Mouse (Mus musculus) CH12.LX (cell line): ENCODE measurements around the gene Ephb4. TPM values are rescaled to one million over a fixed set of nuclear protein-coding genes. Genes with fewer than 3 reads are reported as not detected.

Experiments used
- DNase-seq: peaks from one replicate; pipeline ENCODE4 v3.0.0-alpha.2; 2013; ENCODE audit errors: extremely low read depth
- H3K27ac ChIP-seq: 2 replicates; pipeline ENCODE4 v1.5.1; 2012; ENCODE audit warnings: low read depth, mild to moderate bottlenecking, control low read depth, moderate library complexity; ENCODE audit not compliant: insufficient read depth
- H3K27me3 ChIP-seq: replicated peaks from 2 replicates; pipeline ENCODE3; 2012; ENCODE audit warnings: inconsistent platforms
- H3K36me3 ChIP-seq, 2 experiments: replicated peaks in 1 of 2; 2 replicates each; pipeline versions ENCODE3 to v1.6.1; 2012; ENCODE audit warnings: inconsistent platforms in 1 of 2, low read length in 1 of 2, mild to moderate bottlenecking in 1 of 2, mixed read lengths in 1 of 2, moderate library complexity in 1 of 2; ENCODE audit not compliant: control insufficient read depth in 1 of 2, insufficient read depth in 1 of 2
- H3K4me1 ChIP-seq, 2 experiments: 2 replicates each; pipeline ENCODE4 v1.6.1; 2012; ENCODE audit warnings: inconsistent platforms in 1 of 2, moderate library complexity in 1 of 2; ENCODE audit not compliant: insufficient read depth in 2 of 2, control insufficient read depth in 1 of 2
- H3K4me2 ChIP-seq: 2 replicates; pipeline ENCODE4 v1.6.1; 2012; ENCODE audit warnings: low read depth, mild to moderate bottlenecking, control low read depth; ENCODE audit not compliant: poor library complexity, insufficient read depth, severe bottlenecking
- H3K4me3 ChIP-seq, 3 experiments: fragments of 150-350 bp in 1 of 3; sonication (generic) in 1 of 3; replicated peaks in 1 of 3; 2 replicates each; pipeline versions ENCODE3 to v1.5.1; 2011 to 2012; ENCODE audit warnings: low read depth in 2 of 3, low read length in 2 of 3, mild to moderate bottlenecking in 2 of 3, moderate library complexity in 2 of 3, control low read depth in 1 of 3, improper control_type of control experiment in 1 of 3, inconsistent platforms in 1 of 3, mixed read lengths in 1 of 3; ENCODE audit not compliant: poor library complexity in 1 of 3
- H3K79me2 ChIP-seq: replicated peaks from 2 replicates; pipeline ENCODE4 v1.6.1; 2012; ENCODE audit warnings: mild to moderate bottlenecking, moderate library complexity; ENCODE audit not compliant: control insufficient read depth, poor library complexity, insufficient read depth, severe bottlenecking; ENCODE audit errors: extremely low read depth
- H3K9ac ChIP-seq: 2 replicates; pipeline ENCODE4 v1.6.1; 2012; ENCODE audit warnings: low read depth, mild to moderate bottlenecking, control low read depth, moderate library complexity; ENCODE audit not compliant: insufficient read depth
- H3K9me3 ChIP-seq: replicated peaks from 2 replicates; pipeline ENCODE3; 2012; ENCODE audit warnings: low read length, inconsistent platforms, mixed read lengths
- BHLHE40 ChIP-seq: IDR thresholded peaks from 2 replicates; pipeline ENCODE4 v1.6.1; 2011; ENCODE audit warnings: mild to moderate bottlenecking, low read depth, low read length, improper control_type of control experiment
- CHD1 ChIP-seq: IDR thresholded peaks from 2 replicates; pipeline ENCODE4 v1.6.1; 2012; ENCODE audit warnings: low read depth, low read length, improper control_type of control experiment, inconsistent platforms
- CHD2 ChIP-seq: IDR thresholded peaks from 2 replicates; pipeline ENCODE4 v1.6.1; 2011; ENCODE audit warnings: low read length, improper control_type of control experiment
- ELF1 ChIP-seq: IDR thresholded peaks from 2 replicates; pipeline ENCODE4 v1.6.1; 2014; ENCODE audit warnings: low read depth, mild to moderate bottlenecking, inconsistent platforms, low read length, improper control_type of control experiment
- ETS1 ChIP-seq: conservative IDR thresholded peaks from 2 replicates; pipeline ENCODE4 v1.6.1; 2012; ENCODE audit warnings: low read depth, mild to moderate bottlenecking, inconsistent platforms, low read length, improper control_type of control experiment, moderate library complexity
- GABPA ChIP-seq: IDR thresholded peaks from 2 replicates; pipeline ENCODE4 v1.6.1; 2012; ENCODE audit warnings: low read depth, low read length, improper control_type of control experiment, inconsistent platforms; ENCODE audit not compliant: insufficient replicate concordance
- HCFC1 ChIP-seq: IDR thresholded peaks from 2 replicates; pipeline ENCODE4 v1.6.1; 2012; ENCODE audit warnings: low read depth, mild to moderate bottlenecking, inconsistent platforms, low read length, improper control_type of control experiment
- IRF4 ChIP-seq: IDR thresholded peaks from 2 replicates; pipeline ENCODE4 v1.6.1; 2014; ENCODE audit warnings: low read depth, mild to moderate bottlenecking, inconsistent platforms, low read length, improper control_type of control experiment
- JUND ChIP-seq: conservative IDR thresholded peaks from 2 replicates; pipeline ENCODE4 v1.6.1; 2011; ENCODE audit warnings: low read depth, low read length, improper control_type of control experiment
- KAT2A ChIP-seq: IDR thresholded peaks from 2 replicates; pipeline ENCODE4 v1.6.1; 2012; ENCODE audit warnings: low read length, improper control_type of control experiment, inconsistent platforms; ENCODE audit not compliant: insufficient replicate concordance
- MAFK ChIP-seq: IDR thresholded peaks from 2 replicates; pipeline ENCODE4 v1.6.1; 2011; ENCODE audit warnings: low read length, improper control_type of control experiment; ENCODE audit not compliant: insufficient replicate concordance
- MEF2A ChIP-seq: IDR thresholded peaks from 2 replicates; pipeline ENCODE4 v1.6.1; 2014; ENCODE audit warnings: low read depth, mild to moderate bottlenecking, inconsistent platforms, low read length, improper control_type of control experiment, borderline replicate concordance
- MXI1 ChIP-seq: IDR thresholded peaks from 2 replicates; pipeline ENCODE4 v1.6.1; 2011; ENCODE audit warnings: mild to moderate bottlenecking, low read depth, low read length, improper control_type of control experiment
- MYC ChIP-seq: IDR thresholded peaks from 2 replicates; pipeline ENCODE4 v1.6.1; 2011; ENCODE audit warnings: low read depth, mild to moderate bottlenecking, improper control_type of control experiment, low read length
- NELFE ChIP-seq: IDR thresholded peaks from 2 replicates; pipeline ENCODE4 v1.6.1; 2011; ENCODE audit warnings: low read depth, low read length, improper control_type of control experiment
- NRF1 ChIP-seq: IDR thresholded peaks from 2 replicates; pipeline ENCODE4 v1.6.1; 2014; ENCODE audit warnings: low read depth, mild to moderate bottlenecking, inconsistent platforms, low read length, improper control_type of control experiment, moderate library complexity
- PAX5 ChIP-seq: IDR thresholded peaks from 2 replicates; pipeline ENCODE4 v1.6.1; 2012; ENCODE audit warnings: low read length, inconsistent platforms, mixed read lengths
- POLR2A ChIP-seq: IDR thresholded peaks from 2 replicates; pipeline ENCODE4 v1.6.1; 2011; ENCODE audit warnings: low read depth, mild to moderate bottlenecking, improper control_type of control experiment, low read length
- RAD21 ChIP-seq: IDR thresholded peaks from 2 replicates; pipeline ENCODE4 v1.6.1; 2011; ENCODE audit warnings: low read depth, mild to moderate bottlenecking, low read length, improper control_type of control experiment, moderate library complexity
- RCOR1 ChIP-seq: conservative IDR thresholded peaks from 2 replicates; pipeline ENCODE4 v1.6.1; 2012; ENCODE audit warnings: low read depth, mild to moderate bottlenecking, inconsistent platforms, low read length, improper control_type of control experiment
- SIN3A ChIP-seq: IDR thresholded peaks from 2 replicates; pipeline ENCODE4 v1.6.1; 2012; ENCODE audit warnings: low read length, improper control_type of control experiment, inconsistent platforms
- TBP ChIP-seq: conservative IDR thresholded peaks from 2 replicates; pipeline ENCODE4 v1.6.1; 2011; ENCODE audit warnings: low read depth, low read length, improper control_type of control experiment
- TCF12 ChIP-seq: IDR thresholded peaks from 2 replicates; pipeline ENCODE4 v1.6.1; 2014; ENCODE audit warnings: low read depth, mild to moderate bottlenecking, inconsistent platforms, low read length, improper control_type of control experiment
- UBTF ChIP-seq: IDR thresholded peaks from 2 replicates; pipeline ENCODE4 v1.6.1; 2012; ENCODE audit warnings: low read depth, mild to moderate bottlenecking, inconsistent platforms, low read length, improper control_type of control experiment, moderate library complexity
- USF1 ChIP-seq: IDR thresholded peaks from 2 replicates; pipeline ENCODE4 v1.6.1; 2014; ENCODE audit warnings: low read depth, mild to moderate bottlenecking, inconsistent platforms, low read length, improper control_type of control experiment
- USF2 ChIP-seq: conservative IDR thresholded peaks from 2 replicates; pipeline ENCODE4 v1.6.1; 2011; ENCODE audit warnings: low read depth, low read length, improper control_type of control experiment
- ZC3H11A ChIP-seq: IDR thresholded peaks from 2 replicates; pipeline ENCODE4 v1.6.1; 2012; ENCODE audit warnings: low read depth, mild to moderate bottlenecking, inconsistent platforms, low read length, improper control_type of control experiment
- ZKSCAN1 ChIP-seq: IDR thresholded peaks from 2 replicates; pipeline ENCODE4 v1.6.1; 2012; ENCODE audit warnings: low read depth, inconsistent platforms, low read length, improper control_type of control experiment, borderline replicate concordance
- ZMIZ1 ChIP-seq: IDR thresholded peaks from 2 replicates; pipeline ENCODE4 v1.6.1; 2012; ENCODE audit warnings: low read depth, mild to moderate bottlenecking, inconsistent platforms, low read length, improper control_type of control experiment
- dilution Hi-C: fragments of 300-500 bp; cut with MboI; formaldehyde crosslinking; loops from 2 replicates; pipeline ENCODE4 v1.14.3; 2020; ENCODE audit warnings: low sequenced_read_pairs; ENCODE audit not compliant: extremely low pct_unique_long_range_greater_than_20kb, extremely low pct_ligation_motif_present
- in situ Hi-C: fragments of 300-500 bp; cut with MboI; formaldehyde crosslinking; loops from 3 replicates; pipeline ENCODE4 v1.14.3; 2019; ENCODE audit warnings: low sequenced_read_pairs, low pct_ligation_motif_present, low pct_unique_long_range_greater_than_20kb, mixed read lengths
- polyA plus RNA-seq: library from polyadenylated mRNA; unstranded; fragments of >175 nt; gene quantifications from 2 replicates; pipeline ENCODE4 v1.2.1, GENCODE M21; 2012; ENCODE audit warnings: low read depth; ENCODE audit not compliant: insufficient read length
- total RNA-seq, 2 experiments: library from RNA; depleted of rRNA; stranded (reverse); fragments of 300-350 nt in 1 of 2; fragments of >200 nt in 1 of 2; gene quantifications; 2 replicates each; pipeline ENCODE4 v1.2.3; 2012 to 2014

The Ephb4 gene
- total and polyA plus RNA-seq, 3 experiments: 0.56 to 2.2 (median 1.5) TPM

- no peak overlapping the region for H3K27ac ChIP-seq
- H3K79me2 ChIP-seq: no peaks in the 10 kb centered on the region
These were observed 24.7 kb downstream of the Ephb4 start for GRCm38 (mm10) chr5:137374521-137375080.

GRCm38 (mm10) chr5:137375627-137376026 is 25.7 kb downstream of the Ephb4 start:
- H3K79me2 ChIP-seq: no peaks in the 10 kb centered on the region
- H3K4me1 ChIP-seq: peaks cover 0 to 4% of the 10 kb centered on the region in 2 experiments; a peak in 2 of 4 replicates
- no peak overlapping the region for H3K4me3 ChIP-seq
- dilution Hi-C loops (no loop called here), in situ Hi-C loops (no loop called here)
- no peaks in the 10 kb centered on the region for H3K36me3 ChIP-seq
- no peaks in the 10 kb centered on the region for H3K9me3 ChIP-seq
- peaks cover 69% of the 10 kb centered on the region for H3K27me3 ChIP-seq
- no peak overlapping the region for H3K4me2 ChIP-seq
- no peak for TF ChIP-seq RAD21
- no peak for TF ChIP-seq ZKSCAN1
- TF ChIP-seq POLR2A: no peak
- TF ChIP-seq MAFK: no peak
- no peak for TF ChIP-seq JUND
- no peak for TF ChIP-seq CHD2
- no peak for TF ChIP-seq SIN3A
- TF ChIP-seq MYC: no peak
- no peak for TF ChIP-seq ZMIZ1
- no peak for TF ChIP-seq PAX5
- TF ChIP-seq BHLHE40: no peak
- no peak for TF ChIP-seq KAT2A
- TF ChIP-seq NELFE: no peak
- no peak for TF ChIP-seq MXI1
- no peak for TF ChIP-seq TCF12
- TF ChIP-seq TBP: no peak
- no peak for TF ChIP-seq USF1
- DNase-seq: no peak
- no peak overlapping the region for H3K27ac ChIP-seq
- no peak overlapping the region for H3K9ac ChIP-seq

More at GRCm38 (mm10) chr5:137374521-137375080, 24.7 kb downstream of the Ephb4 start:
- peaks cover 0 to 3% of the 10 kb centered on the region in 2 experiments; a peak in 1 of 4 replicates for H3K4me1 ChIP-seq
- H3K9me3 ChIP-seq: peaks cover under 1% of the 10 kb centered on the region
- peaks cover 76% of the 10 kb centered on the region for H3K27me3 ChIP-seq
- DNase-seq: no peak
- dilution Hi-C loops: no loop called here
- no peak overlapping the region for H3K4me3 ChIP-seq
- H3K4me2 ChIP-seq: no peak overlapping the region
- TF ChIP-seq ZC3H11A (no peak), GABPA (no peak), NRF1 (no peak), ELF1 (no peak), ETS1 (no peak), MEF2A (no peak), RCOR1 (no peak), USF1 (no peak), IRF4 (no peak), USF2 (no peak), CHD1 (no peak), TCF12 (no peak), UBTF (no peak), ZMIZ1 (no peak), ZKSCAN1 (no peak), BHLHE40 (no peak), HCFC1 (no peak)
- TF ChIP-seq, all 38 proteins: peak for 0
- Histone ChIP-seq H3K9ac (no peak overlapping the region), H3K36me3 (no peaks in the 10 kb centered on the region)
- in situ Hi-C loops: no loop called here
